Mouse (Mus musculus): ENCODE results near the gene Sun2.

- TF ChIP-seq CTCF (conservative IDR thresholded peaks at IDR 0.05; ENCODE audit: low read length), result no peak
- TF ChIP-seq NANOG (IDR thresholded peaks at IDR 0.05; ENCODE audit: borderline replicate concordance, low read length), result no peak
Measured at GRCm38 (mm10) chr15:79770629-79771240, 28.4 kb upstream of the Sun2 start.
